Mouse (Mus musculus) limb, embryonic 11.5 days (tissue): ENCODE results near the gene Arhgap27. TPM values are rescaled to one million over a fixed set of nuclear protein-coding genes. Genes with fewer than 3 reads are reported as not detected.
A peak's percentile ranks its signal among the peaks of the same experiment; 100 is the strongest.

Source experiments
- ATAC-seq: fragments of 200-750 bp; cut with Nextera tagmentation; 2 replicates; pipeline ENCODE4 v1.8.0; 2017; ENCODE audit warnings: low read depth; ENCODE audit not compliant: insufficient number of reproducible peaks, low FRiP score, low TSS enrichment
- DNase-seq: peaks from one replicate; pipeline ENCODE4 v3.0.0-alpha.2; 2015; ENCODE audit warnings: low spot score
- H3K27ac ChIP-seq: fragments of 300-500 bp; sonication (generic); replicated peaks from 2 replicates; pipeline ENCODE4 v1.5.1; 2014; ENCODE audit warnings: low read depth, mild to moderate bottlenecking, low read length
- H3K27me3 ChIP-seq: fragments of 300-500 bp; sonication (generic); 2 replicates; pipeline ENCODE4 v1.6.1; 2014; ENCODE audit warnings: mild to moderate bottlenecking, low read length, mixed read lengths; ENCODE audit not compliant: control insufficient read depth, insufficient read depth
- H3K36me3 ChIP-seq: fragments of 300-500 bp; sonication (generic); 2 replicates; pipeline ENCODE4 v1.6.1; 2014; ENCODE audit warnings: mild to moderate bottlenecking, low read length, moderate library complexity, mixed read lengths; ENCODE audit not compliant: control insufficient read depth, insufficient read depth
- H3K4me1 ChIP-seq: fragments of 300-500 bp; sonication (generic); 2 replicates; pipeline ENCODE4 v1.6.1; 2014; ENCODE audit warnings: low read length, mixed read lengths; ENCODE audit not compliant: control insufficient read depth, insufficient read depth
- H3K4me2 ChIP-seq: fragments of 300-500 bp; sonication (generic); 2 replicates; pipeline ENCODE4 v1.6.1; 2014; ENCODE audit warnings: low read depth, mild to moderate bottlenecking, moderate library complexity; ENCODE audit not compliant: severe bottlenecking
- H3K4me3 ChIP-seq: fragments of 300-500 bp; sonication (generic); 2 replicates; pipeline ENCODE4 v1.5.1; 2014; ENCODE audit warnings: low read depth, low read length
- H3K9ac ChIP-seq: fragments of 300-500 bp; sonication (generic); 2 replicates; pipeline ENCODE4 v1.6.1; 2014; ENCODE audit warnings: mild to moderate bottlenecking, low read length
- H3K9me3 ChIP-seq: fragments of 300-500 bp; sonication (generic); 2 replicates; pipeline ENCODE4 v1.6.1; 2016; ENCODE audit warnings: low read length; ENCODE audit not compliant: control insufficient read depth
- WGBS: fragments of 180-500 bp; shearing (Covaris S2); extraction: QIAGEN DNeasy Blood & Tissue Kit; methylation state at CpG from one replicate; pipeline ENCODE4 v1.1.7; 2014; 5-methylcytosine and 5-hydroxymethylcytosine counted together
- polyA plus RNA-seq: library from polyadenylated mRNA; unstranded; fragments of >200 nt; fragmentation: Nextera tagmentation; extraction: Ambion mirVana; gene quantifications from 2 replicates; pipeline ENCODE4 v1.2.1, GENCODE M21; 2014

Gene Arhgap27
- polyA plus RNA-seq, 1 experiment from 2014 or later, result 4.7 TPM

DNA sequence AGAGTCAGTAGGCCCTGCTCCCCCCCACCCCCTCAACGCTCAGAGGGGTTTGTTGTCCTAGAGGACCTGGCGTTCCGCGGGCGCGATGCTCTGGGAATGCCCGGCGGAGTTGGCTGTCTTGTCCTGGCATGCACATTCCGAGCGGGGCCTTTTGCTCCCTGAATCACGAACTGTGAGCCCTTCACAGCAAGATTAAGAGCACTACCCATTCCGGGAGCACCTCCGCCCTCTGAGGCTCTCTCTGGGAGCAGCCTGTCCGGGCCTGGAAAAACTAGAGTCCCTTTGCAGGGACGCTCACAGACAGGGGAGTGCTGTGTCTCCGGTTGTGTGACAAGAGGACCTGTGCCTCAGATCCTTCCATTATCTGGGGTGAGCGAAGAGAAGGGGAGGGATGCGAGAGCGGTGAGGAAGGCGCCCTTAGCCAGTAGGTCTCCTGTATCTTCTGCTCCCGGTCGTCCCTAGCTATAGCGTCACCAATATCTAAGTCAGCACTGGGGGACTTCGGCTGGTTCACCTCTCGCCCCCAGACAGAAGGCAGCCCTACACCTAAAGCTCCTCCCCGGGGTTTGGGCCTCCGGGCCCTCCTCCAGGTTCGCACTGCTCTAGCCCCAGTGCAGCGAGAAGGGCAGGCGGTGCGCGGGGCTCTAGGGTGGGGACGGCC is 841 bp downstream of the Arhgap27 start:
- H3K9me3 ChIP-seq, result no peaks in the 10 kb centered on the region
- H3K36me3 ChIP-seq, result no peaks in the 10 kb centered on the region
- H3K4me3 ChIP-seq, result peak overlapping the region; percentile 35
- peak overlapping the region; percentile 74 for H3K4me2 ChIP-seq
- DNase-seq (peak; percentile 59), ATAC-seq (0 out of 2 replicates have a peak, but pooled peaks have one; percentile 9)
- peaks cover 57% of the 10 kb centered on the region for H3K27me3 ChIP-seq
- H3K9ac ChIP-seq, result peak overlapping the region; percentile 40
- WGBS, result under 1% methylated on average over 30 of the region's 33 CpGs
- peaks cover 16% of the 10 kb centered on the region for H3K4me1 ChIP-seq
- H3K27ac ChIP-seq, result peak overlapping the region; percentile 42; the same call in 1 of the 2 replicates

DNA sequence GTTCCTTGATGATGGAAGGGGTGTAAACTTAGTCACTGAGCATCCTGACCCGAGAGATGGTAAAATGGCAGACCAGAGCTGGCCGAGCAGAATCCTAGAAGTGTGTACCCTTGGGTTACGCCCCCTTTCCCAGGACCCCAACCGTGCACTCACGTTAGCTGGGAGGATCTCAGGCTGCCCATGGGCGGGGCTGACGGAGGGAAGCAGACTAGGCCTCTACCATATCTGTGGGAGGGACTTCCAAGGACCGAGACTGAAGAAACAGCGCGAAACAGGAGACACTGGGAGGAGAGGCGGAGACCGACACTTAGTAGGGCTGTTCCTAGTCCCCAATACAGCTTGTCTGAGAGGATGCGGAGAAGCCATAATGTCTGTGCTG is 1.4 kb downstream of the Arhgap27 start:
- Histone ChIP-seq H3K9me3 (no peaks in the 10 kb centered on the region), H3K36me3 (no peaks in the 10 kb centered on the region), H3K27me3 (peaks cover 62% of the 10 kb centered on the region), H3K4me3 (peak overlapping the region; percentile 35; the same call in 1 of the 2 replicates), H3K27ac (no peak overlapping the region), H3K4me1 (peaks cover 16% of the 10 kb centered on the region), H3K9ac (no peak overlapping the region), H3K4me2 (peak overlapping the region; percentile 74; the same call in 1 of the 2 replicates)
- peak; percentile 44 for DNase-seq
- ATAC-seq, result no peak
- WGBS, result 0% methylated on average over 13 of the region's 13 CpGs

DNA sequence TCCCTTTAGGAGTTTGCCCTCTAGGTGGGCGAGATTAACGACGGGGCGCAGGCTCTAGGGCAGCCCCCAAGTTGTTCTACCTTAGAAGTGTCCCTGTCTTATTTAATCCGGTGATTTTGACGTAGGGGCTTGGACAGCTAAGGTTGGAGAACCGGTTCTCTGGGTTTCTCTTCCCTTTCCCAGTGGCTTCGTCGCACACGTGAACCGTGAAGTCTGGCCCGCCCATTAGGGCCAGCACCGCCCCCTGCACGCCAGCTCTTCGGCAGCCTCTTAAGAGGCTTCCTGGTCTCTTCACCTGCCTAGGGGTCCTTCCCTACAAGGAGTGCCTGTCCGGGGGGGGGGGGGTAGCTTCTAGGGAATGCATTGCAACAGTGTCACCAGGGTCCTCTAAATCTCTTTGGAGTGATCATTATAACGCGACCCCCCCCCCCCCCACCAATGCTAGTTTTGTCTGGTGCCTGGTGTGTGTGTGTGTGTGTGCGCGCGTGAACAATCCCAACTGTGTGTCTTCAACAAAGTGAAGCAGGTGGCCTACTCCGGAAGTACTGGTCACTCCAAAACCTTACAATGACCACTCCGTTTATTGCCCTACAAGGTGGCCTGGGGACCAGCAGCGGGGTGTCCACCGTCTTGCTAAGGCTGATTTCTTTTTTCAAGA is 2.0 kb downstream of the Arhgap27 start:
- H3K4me2 ChIP-seq, result no peak overlapping the region; the same call in 1 of the 2 replicates
- H3K9me3 ChIP-seq, result no peaks in the 10 kb centered on the region
- ATAC-seq (no peak), DNase-seq (peak; percentile 46)
- no peaks in the 10 kb centered on the region for H3K36me3 ChIP-seq
- no peak overlapping the region for H3K27ac ChIP-seq
- peaks cover 67% of the 10 kb centered on the region for H3K27me3 ChIP-seq
- peak overlapping the region; percentile 35; the same call in 1 of the 2 replicates for H3K4me3 ChIP-seq
- WGBS, result 3% methylated on average over 25 of the region's 25 CpGs
- no peak overlapping the region for H3K9ac ChIP-seq
- H3K4me1 ChIP-seq, result peaks cover 16% of the 10 kb centered on the region

DNA sequence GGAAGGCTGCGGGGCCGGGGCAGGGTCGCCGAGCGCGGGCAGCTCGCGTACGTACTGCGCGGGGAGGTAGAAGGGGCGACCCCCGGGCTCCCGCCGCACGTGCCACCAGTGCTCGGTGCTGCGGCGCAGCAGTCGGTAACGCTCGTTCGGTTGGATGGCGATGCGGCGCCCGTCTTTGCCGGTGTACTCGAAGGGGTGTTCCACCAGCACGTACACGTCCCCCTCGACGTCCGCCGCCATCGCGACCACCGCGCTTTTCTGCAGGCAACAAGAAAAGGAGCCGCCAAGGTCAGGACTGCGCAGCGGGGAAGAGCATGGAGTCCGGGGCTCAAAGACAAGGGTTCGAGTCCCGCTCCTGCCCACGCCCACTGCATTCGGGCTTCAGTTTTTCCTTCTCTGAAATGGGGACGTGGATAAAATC is 2.8 kb downstream of the Arhgap27 start:
- H3K36me3 ChIP-seq, result no peaks in the 10 kb centered on the region
- no peak overlapping the region for H3K27ac ChIP-seq
- no peak; the same call in 1 of the 2 replicates for ATAC-seq
- no peaks in the 10 kb centered on the region for H3K9me3 ChIP-seq
- H3K27me3 ChIP-seq, result peaks cover 74% of the 10 kb centered on the region
- peak; percentile 65 for DNase-seq
- peak overlapping the region; percentile 8; the same call in 1 of the 2 replicates for H3K9ac ChIP-seq
- peak overlapping the region; percentile 36 for H3K4me3 ChIP-seq
- H3K4me2 ChIP-seq, result peak overlapping the region; percentile 65
- 3% methylated on average over 46 of the region's 48 CpGs for WGBS
- peaks cover 16% of the 10 kb centered on the region for H3K4me1 ChIP-seq

DNA sequence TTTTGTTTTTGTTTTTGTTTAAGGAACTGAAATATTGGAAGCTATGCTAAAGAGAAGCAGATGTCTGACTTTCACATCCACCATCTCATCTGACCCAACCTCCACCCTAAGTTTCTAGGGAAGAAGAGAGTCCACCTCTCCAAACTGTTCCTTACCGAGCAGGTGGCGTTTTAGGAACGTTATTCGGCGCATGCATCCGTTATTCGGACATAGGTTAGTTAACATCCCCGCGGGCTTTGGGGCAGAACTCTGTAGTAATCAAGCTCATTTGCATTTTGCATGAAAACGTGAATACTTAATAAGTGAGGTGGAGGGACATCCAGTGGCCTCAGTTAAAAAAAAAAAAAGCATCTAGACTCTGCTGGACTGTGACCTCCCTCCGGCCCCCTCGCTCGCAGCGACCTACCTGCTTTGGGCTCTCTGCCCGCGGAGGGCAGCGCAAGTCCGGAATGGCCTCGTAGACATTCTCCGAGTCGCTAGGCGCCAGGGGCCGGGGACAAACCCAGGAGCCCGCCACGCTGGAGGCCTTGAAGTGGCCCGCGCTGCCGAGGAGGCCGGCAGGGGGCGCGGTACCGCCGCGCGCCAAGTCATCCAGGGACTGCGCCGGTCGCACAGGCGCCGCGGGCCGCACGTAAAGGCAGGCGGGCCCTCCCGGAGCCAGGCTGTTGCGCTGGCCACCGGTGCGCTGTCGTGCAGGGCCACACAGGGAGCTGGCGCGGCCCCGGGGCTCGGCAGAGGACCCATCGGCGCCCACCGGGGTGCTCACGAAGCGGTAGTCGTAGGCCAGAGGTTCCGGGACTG is 3.5 kb downstream of the Arhgap27 start:
- H3K9me3 ChIP-seq, result no peaks in the 10 kb centered on the region
- peaks cover 16% of the 10 kb centered on the region for H3K4me1 ChIP-seq
- WGBS, result 1% methylated on average over 60 of the region's 60 CpGs

DNA sequence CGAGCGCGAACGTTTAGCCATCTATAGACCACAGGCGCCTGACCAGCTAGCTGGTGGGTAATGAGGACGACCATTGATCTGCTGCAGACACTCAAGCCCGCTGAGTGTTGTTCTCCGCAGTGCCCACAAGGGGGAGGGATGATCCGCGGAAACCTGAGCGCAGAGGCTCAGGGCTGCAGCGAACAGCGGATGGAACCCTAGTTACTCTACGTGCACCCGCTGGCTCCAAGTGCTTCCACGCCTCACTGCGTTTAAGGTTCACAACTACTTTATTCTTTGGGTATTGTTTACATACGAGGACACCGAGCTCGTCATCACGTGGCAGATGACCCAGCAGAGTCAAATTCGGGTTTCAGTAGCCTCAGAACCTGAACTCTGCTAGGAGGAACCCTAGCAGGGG is 4.4 kb downstream of the Arhgap27 start:
- Histone ChIP-seq H3K4me1 (peaks cover 16% of the 10 kb centered on the region), H3K9me3 (no peaks in the 10 kb centered on the region), H3K36me3 (no peaks in the 10 kb centered on the region), H3K4me2 (0 out of 2 replicates have a peak overlapping the region, but pooled peaks have one; percentile 17), H3K27ac (no peak overlapping the region), H3K27me3 (peaks cover 72% of the 10 kb centered on the region), H3K4me3 (no peak overlapping the region), H3K9ac (no peak overlapping the region)
- DNase-seq, result peak; percentile 84
- no peak for ATAC-seq
- 2% methylated on average over 22 of the region's 22 CpGs for WGBS

More for the DNA sequence above, 3.5 kb downstream of the Arhgap27 start:
- Histone ChIP-seq H3K36me3 (no peaks in the 10 kb centered on the region), H3K9ac (peak overlapping the region; percentile 8; the same call in 1 of the 2 replicates), H3K27ac (no peak overlapping the region), H3K27me3 (peaks cover 74% of the 10 kb centered on the region), H3K4me3 (peak overlapping the region; percentile 36), H3K4me2 (peak overlapping the region; percentile 65)
- DNase-seq (peak; percentile 89), ATAC-seq (peak; percentile 48; the same call in 1 of the 2 replicates)

DNA sequence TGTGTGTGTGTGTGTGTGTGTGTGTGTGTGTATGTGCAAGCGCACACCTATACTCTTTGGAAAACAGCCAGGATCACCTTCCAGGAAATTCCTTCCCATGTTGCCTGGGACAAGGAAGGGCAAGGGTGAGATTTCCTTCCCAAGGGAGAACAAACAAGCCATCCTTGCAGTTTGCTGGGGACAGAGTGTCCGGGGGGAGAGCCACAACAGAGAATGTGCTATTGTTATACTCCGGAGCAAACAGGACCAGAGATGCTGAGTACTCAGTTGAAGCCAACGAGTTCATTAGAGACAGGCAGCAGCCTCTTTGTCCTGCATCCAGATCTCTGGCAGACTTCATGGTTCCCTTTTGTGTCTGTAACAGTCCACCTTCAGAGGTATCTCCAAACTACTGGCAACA is 5.2 kb downstream of the Arhgap27 start:
- DNase-seq (no peak), ATAC-seq (no peak)
- 93% methylated on average over 4 of the region's 4 CpGs for WGBS
- no peak overlapping the region for H3K9ac ChIP-seq
- no peaks in the 10 kb centered on the region for H3K36me3 ChIP-seq
- H3K4me3 ChIP-seq, result no peak overlapping the region
- H3K4me2 ChIP-seq, result no peak overlapping the region
- no peak overlapping the region for H3K27ac ChIP-seq
- H3K4me1 ChIP-seq, result peaks cover 15% of the 10 kb centered on the region
- no peaks in the 10 kb centered on the region for H3K9me3 ChIP-seq
- H3K27me3 ChIP-seq, result peaks cover 64% of the 10 kb centered on the region

DNA sequence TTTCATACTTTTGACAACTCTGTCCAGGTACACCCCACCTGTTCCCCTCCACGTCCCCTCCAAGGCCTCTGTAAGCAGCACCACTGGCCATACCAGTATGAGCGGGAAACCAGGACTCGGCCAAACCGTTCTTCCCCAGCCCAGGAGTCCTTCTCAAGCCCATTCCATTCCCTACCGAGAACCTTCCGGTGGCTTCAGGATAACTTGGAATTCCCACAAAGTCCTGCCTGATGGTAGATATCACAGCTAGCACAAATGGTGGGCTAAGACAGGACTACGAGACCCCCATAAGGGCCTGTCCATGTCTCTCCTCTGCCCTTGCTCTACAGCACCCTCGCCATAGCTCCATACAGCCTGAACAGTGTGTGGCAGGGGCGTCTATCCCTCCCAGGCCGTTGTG is 5.8 kb downstream of the Arhgap27 start:
- H3K4me3 ChIP-seq, result no peak overlapping the region
- H3K27me3 ChIP-seq, result peaks cover 58% of the 10 kb centered on the region
- H3K9ac ChIP-seq, result no peak overlapping the region
- no peak for ATAC-seq
- WGBS, result 88% methylated on average over 10 of the region's 10 CpGs
- no peaks in the 10 kb centered on the region; the same call in 1 of the 2 replicates for H3K9me3 ChIP-seq
- peaks cover 9% of the 10 kb centered on the region for H3K4me1 ChIP-seq
- DNase-seq, result no peak
- H3K27ac ChIP-seq, result no peak overlapping the region
- no peaks in the 10 kb centered on the region for H3K36me3 ChIP-seq
- H3K4me2 ChIP-seq, result no peak overlapping the region
